Mouse (Mus musculus): ENCODE data around the gene Atrn.

Gene Atrn

DNA sequence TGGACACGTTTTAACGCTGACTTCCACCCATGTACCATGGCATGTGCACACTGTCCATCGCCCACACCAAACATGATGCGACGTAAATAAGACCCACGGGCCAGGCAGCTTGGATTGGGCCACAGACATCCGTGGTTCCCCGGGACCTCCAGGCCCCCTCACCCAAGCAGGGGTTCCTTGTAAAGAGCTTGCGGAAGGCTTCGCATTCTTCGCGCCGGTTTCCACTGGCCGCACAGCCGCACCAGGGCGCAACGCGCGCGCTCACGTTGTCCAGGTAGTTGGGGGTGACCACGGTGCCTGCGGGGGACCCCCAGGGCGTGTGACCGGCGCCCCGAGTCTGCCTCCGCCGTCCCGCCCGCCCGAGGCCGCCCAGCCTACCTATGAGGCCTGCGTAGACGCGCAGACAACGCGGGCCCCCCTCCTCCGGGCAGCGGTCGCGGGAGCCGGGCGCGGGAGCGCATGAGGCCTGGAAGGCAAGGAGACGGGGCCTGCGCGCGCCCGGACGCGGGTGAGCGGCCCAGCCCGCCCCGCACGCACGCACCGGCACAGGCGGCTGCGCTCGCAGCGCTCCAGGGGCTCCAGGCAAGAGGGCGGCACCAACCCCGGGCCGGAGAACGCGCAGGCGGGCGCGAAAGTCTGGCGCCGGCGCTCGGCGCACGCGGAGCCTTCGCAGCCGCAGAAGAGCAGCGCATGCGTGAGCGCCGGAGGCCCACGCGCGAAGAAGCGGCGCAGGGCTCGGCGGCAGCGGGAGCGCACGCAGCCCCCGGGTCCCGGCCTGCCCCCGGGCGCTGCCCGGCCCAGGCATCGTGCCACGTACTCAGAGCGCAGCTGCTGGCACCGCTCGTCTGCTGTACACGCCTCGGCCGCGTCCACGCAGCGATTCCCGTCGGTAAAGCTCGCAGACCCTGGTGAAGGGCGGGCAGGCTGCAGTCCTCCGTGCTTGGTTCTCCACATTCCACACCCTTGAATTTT lies 134.8 kb downstream of the Atrn start:
- DNase-seq (ENCODE audit: low spot score in 2 of 2): no peak

DNA sequence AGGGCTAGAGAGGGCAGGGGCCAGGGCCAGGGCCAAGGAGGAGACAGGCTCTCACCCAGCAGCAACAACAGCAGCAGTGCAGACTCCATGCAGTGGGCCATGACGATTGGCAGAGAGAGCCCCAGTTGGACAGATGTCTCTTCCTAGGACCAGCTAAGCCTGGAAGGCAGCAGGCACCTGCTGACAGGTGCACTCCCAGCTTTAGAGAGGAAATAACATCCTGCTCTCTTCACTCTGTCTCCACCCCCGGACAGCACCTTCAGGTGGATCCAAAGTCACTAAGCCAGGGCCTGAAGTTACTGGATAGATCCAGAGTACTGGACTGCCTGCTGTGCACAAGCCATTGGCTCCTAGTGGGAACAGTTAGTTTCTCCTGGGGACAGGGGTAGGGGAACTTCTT lies 136.7 kb downstream of the Atrn start, which contains the start of gene Gfra4:
Gene Gfra4, minus strand, starts transcription at position 101 of the 400 bp plus-strand sequence.
- DNase-seq (ENCODE audit: low spot score in 2 of 2): no peak

DNA sequence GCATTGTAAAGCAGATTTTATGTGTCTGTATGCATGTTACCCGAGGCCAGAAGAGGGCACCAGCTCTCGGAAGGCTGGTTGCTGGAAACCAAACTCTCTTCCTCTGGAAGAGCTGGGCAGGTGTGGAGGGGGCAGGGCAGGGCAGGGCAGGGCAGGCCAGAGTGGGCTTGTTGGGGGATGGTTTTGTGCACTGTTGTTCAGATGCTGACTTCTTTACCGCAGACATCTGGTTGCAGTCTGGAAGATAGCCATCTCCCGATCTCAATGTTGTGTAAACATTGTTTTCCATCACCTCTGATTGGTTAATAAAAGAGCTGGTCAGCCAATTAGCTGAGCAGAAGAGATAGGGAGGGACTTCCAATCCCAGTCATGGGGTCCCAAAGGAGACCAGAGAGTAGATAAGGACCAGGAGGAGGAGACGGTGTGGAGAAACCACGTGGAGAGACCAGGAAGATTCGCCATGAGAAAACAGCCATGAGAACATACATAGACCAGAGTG lies 138.1 kb downstream of the Atrn start:
- DNase-seq (ENCODE audit: low spot score in 2 of 2): no peak

DNA sequence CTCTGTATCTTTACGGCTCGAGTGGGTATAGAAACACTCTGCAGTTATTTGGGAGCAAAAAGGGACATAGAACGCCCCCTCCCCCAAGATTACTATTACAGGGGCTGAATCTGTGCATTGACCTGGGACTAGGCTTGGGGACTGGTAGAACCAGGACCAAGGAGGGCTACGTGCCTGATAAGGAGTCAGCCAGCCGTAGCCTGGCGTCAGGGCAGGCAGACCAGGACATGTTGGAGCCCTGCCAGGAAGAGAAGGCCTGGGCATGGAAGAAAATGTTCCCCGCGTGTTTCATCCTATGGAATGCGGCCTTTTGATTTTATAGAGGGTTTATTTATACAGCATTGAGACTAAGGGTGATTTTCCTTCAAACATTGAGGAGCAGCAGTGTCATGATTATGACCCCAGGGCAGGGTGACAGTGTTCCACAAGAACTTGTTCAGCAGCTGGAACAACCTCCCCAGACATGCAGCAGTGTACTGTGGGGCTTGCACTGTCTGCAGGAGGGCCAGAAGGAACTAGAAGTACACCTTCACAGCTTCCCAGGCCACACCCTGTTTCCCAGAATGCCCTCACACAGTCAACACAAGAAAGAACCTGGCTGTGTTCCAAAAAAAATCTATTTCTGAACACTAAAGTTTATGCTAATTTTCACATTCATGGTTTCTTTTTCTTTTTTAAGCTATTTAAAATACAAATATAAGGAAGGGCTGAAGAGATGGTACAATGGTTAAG lies 138.9 kb downstream of the Atrn start:
- no peak for DNase-seq (ENCODE audit: low spot score in 2 of 2)

DNA sequence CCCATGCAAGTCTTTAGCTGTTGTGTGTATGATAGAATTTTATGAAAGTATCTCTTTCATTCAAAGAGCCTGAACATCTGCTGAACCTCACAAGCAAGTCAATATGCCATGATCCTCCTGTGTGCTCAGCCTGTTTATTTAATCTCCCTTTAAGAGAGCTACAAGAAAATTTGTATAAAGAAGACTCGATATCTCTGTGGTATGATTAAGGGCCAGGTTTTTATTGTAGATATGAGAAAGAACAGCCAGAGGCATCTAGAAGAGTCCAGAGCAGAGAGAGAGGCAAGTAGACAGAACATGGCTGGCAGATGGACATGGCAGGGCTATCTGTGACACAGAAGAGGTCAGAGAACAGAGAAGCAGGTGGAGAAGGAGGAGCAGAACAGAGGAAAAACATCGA lies 139.7 kb downstream of the Atrn start:
- DNase-seq (ENCODE audit: low spot score in 2 of 2): no peak

DNA sequence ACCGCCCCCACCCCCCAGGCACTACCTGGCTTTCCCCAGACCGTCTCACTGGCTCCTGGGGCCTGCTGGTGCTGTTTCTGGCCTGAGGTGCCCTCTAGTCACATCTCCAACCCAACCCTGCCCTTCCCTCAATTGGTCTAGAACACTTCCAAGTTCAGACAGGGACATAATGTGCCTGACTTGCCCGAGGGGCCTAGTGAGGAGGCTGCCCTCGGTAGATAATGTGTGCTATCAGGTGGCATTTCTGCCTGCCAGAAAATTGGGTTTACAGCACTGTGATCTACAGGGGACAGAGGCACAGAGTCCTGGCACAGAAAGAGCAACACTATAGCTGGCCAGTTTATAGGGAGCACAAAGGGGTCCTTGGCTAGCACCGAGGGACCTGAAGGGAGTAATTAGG lies 145.7 kb downstream of the Atrn start:
- DNase-seq (ENCODE audit: low spot score in 2 of 2): no peak

DNA sequence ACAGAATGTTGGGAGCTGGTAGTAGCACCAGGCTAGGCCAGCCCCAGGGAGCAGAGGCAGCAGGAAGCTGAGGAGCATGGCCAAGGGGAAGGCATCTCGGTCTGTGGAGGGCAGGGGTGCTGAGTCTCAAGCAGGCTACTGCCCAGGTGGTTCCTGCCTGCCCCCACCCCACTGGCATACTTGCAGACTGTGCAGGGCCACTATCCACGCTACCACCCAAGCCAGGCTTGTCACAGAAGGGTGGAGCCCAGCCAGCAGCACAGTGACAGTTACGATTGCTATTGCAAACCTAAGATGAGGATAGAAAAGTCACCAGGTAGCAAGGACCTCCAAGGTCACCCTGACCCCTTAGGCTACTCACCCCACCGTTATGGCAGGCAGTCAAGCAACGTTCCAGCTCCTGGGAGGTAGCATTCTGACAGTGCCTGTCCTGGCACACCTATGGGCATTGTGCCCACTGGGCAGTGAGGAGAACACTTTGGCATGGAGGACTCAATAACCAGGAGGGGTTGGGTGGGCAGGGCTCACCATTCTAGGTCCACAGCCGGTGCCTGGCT lies 146.6 kb downstream of the Atrn start:
- no peak for DNase-seq (ENCODE audit: low spot score in 2 of 2)

DNA sequence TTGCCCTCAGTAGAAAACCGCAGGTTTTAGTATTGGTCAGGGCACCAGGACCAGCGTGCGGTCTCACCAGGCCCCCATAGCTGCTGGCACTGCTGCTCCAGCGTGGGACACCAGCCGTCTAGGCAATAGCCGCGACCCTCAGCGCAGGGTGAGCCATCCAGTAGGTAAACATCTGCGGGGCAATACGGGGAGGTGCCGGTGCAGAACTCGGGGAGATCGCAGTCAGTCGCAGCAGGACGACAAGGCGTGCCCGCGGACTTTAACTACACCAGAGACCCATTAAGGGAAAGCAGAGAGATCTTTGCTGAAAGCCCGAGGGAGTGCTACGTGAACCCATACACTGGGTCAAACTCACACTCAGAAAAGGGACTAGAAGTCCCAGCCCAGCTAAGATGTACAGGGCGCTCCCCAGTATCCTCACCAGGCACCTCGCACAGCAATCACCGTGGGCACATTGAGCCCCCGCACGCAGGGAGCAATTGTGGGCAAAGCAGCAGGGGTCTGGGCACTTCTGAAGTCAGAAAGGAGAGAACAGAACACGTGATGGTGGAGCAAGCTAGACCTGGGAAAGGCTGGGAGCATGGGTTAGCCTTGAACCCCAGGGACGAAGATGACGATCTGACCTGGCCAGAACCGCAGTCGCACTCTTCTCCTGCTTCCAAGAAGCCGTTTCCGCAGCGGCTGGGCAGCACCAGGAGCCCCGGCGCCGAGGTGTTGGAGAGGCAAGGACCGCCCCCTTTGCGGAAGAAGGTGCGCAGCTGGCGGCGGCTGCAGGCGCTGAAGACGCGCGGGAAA lies 147.8 kb downstream of the Atrn start:
- peak in 1 of 2 experiments; percentile 20 for DNase-seq (ENCODE audit: low spot score in 2 of 2)

DNA sequence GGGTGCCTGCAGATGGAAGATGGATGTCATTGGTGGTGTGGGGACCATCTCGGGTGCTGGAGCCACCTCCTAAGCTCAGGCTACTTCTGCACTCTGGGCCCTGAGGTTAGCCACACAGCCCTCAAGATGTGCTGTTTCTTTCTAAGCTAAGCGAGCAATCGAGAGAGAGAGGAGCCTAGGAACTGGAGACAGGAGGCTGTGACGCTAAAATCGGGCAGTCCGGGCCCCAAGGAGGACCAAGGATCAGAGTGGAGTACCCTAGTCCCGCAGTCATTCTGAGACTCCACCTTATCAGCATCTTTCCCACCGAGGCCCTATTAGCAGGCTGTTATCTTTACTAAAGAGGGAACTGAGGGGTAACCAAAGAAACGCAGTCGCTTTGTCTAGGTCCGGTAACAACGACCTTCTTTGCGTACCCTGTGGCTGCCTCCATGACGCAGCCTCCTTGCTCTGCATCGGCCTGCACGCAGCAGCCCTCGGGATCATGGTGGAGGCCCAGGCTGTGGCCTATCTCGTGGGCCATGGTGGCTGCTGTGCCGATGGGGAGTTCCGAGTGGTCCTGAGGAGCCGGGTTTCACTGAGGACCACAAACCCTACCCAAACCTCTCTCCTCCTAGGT lies 148.5 kb downstream of the Atrn start:
- no peak for DNase-seq (ENCODE audit: low spot score in 2 of 2)

DNA sequence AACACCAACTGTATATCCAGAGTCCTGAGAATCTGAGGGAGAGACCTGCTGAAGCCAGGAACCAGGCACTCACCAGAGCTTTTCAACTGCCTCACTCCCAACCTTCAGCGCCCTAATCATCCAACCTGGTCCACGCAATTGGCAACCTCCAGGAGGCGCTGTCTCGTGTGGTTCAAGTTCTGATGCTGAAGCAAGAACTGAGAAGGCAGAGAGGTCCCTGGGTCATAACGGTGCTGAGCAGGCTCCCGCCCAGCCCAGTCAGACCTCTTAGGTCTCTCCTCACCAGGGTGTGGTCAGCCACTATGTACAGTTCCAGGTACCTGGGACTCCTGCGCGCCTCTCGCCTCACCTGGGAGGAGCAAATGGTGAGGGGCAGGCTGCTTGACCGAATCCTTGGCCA lies 149.3 kb downstream of the Atrn start:
- peak; percentile 55 to 72 for DNase-seq (ENCODE audit: low spot score in 2 of 2)

DNA sequence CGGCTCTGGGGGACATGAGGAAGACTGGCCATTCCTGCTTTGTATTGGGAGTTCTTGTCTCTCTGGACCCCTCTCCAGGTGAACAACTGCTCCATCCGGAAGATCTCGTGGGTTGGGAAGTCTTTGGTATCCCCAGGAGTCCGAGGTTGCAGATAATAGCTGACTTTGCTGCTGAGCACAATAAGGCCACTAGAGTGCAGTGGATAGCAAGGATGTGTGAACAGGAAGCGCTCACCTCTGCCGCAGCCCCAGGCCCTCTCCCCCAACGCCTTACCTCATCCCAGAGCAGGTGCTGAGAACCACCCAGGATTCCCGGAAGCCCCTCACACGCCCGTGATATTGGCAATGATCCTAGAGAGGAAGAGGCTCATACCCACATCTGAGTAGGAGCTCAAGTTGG lies 149.9 kb downstream of the Atrn start:
- peak in 1 of 2 experiments; percentile 6 for DNase-seq (ENCODE audit: low spot score in 2 of 2)

DNA sequence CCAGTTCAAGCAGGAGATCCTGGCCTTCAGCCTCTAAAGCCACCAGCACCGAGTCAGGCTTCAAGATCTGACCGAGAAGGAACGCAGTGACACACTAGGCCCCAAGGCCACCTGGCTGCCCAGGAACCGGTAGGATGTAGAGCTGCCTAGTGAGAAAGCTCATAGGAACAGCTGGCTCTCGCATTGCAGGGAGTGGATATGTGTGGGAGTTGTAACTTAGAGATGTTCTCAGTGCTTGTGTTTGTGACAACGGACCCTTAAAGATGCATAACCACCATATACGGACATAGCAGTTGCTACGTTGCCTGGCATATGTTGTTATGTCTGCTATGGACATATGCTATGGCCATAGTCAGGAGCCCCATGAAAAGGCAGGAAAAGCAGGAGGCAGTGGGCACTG lies 152.4 kb downstream of the Atrn start:
- DNase-seq (ENCODE audit: low spot score in 2 of 2): no peak

DNA sequence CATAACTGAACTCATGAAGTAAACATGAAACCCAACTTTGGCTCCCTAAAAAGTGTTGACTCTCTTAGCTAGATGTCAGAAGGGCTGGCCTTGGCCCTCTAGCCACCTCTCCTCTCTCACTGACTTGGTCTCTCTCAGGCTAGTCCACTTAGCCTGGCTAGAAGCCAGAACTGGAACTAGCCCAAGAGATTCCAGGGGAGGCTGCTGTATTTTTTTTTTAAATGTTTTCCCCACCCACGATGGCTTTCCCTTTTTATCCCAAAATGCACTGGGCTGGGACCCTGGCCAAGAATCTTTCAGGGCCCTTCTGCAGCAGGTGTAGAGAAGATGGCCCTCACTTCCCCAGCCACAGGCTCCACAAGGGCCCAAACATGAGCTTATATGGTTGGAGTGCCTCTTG lies 153.1 kb downstream of the Atrn start:
- no peak for DNase-seq (ENCODE audit: low spot score in 2 of 2)

DNA sequence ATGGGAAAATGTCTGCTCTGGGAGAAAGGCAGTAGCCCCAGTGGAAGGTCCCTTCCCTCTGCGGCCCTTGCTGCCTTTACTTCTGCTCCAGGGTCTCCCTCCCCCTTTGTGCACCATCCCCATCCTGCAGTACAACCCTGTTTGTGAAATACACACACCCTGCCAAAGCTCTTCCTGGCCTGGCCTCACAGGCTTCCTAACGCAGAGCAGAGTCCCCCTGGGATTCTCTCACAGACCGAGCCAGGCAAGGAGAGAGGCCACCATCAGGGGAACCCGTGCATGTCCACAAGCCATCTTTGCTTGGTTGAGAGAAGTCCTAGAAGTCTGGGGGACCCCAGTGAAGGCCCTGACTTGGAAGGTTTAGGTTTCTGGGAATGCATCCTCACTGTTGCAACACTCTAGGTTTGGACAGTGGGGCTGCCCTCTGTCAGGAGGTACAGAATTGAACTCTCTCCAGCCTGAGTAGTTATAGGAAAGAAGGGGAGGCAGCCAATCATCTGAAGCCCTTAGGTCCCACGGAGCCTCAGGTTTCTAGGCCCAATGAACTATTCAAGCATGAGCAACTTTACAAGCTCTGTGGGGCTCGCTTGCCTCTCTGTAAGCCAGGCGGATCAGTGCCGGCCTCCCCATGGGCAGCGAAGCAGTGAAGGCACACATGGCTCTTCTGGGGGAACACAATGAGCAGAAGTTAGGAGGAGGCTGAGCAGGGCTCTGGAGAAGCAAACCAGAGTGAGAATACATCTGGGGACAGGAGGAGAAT lies 153.7 kb downstream of the Atrn start:
- DNase-seq (ENCODE audit: low spot score in 2 of 2): no peak

DNA sequence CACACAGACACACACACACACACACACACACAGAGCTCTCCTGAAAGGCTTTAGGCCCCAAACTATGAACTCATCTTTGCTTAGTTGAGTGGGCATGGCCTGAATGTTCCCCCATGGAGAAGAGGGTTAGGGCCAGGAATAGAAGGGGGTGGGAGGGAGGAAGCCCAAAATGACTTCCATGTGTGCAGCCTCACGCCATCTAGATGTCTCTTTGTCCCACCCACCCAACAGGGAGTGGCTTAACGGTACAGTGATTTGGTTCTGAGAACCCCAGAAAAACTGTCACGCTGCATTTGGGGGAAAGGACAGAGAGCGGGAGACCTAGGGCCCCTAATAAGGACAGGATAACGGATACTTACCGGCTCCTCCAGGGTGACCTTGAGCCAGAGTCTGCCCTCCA lies 154.5 kb downstream of the Atrn start:
- no peak for DNase-seq (ENCODE audit: low spot score in 2 of 2)

DNA sequence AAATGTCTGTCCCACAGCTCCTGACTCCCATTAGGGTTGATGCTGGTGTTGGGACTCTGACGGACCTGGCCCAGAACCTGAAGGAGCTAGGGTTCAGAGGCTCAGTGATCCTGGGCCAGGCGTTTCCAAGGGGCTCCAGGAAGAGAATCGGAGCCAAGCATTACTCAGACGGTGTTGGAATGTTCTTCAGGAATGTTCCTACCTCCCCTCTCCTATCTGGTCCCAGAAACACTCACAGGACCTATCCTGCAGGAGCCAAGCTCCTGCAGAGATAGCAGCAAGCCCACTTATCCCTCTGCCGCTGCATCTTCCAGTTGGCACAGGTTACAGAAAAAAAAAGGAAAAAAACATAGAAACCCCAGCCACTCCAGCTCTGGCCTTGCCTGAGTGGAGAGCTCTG lies 155.3 kb downstream of the Atrn start:
- no peak for DNase-seq (ENCODE audit: low spot score in 2 of 2)

DNA sequence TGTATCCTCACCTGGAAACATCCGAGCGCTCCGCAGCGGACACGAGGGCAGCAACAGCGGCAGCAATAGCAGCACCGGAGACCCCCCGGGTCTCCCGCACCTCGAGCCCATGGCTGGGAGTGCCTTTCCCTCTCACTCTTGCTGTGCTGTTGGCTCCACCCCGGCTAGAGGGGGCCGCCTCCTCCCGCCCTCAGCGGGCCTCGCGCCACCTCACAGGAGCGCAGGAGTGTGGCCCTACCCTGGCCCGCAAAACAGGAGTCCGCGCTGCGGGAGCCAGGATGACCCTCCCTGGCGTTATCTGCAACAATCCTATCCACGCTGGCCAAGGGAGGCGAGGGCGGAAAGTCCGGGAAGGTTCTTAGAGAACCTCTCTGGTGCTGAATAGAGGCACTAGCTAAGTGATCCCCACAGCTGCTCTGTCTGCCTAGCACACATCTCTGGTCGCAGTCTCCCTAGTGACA lies 157.1 kb downstream of the Atrn start, which contains the start of gene Adam33:
Gene Adam33, minus strand, starts transcription at position 411 of the 461 bp plus-strand sequence.
- DNase-seq (ENCODE audit: low spot score in 2 of 2): no peak

DNA sequence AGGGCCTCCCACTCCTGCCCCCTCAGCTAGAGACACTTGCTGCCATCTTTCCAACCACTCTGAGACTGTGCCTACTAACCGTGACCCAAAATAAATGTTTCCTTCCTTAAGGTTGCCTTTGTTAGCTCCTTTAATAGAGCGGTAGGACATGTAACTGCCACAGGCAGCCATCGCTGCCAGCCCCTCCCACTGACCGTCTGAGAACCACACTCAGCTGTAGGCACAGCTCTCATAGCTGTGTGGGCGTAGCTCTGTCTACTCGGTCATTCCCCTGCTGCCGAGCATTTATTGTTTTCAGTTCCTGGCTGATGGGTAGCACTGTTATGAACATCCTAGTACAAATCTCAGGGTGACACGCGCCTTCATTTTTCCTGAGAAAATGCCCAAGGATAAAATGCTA lies 160.0 kb downstream of the Atrn start:
- DNase-seq (ENCODE audit: low spot score in 2 of 2): no peak

DNA sequence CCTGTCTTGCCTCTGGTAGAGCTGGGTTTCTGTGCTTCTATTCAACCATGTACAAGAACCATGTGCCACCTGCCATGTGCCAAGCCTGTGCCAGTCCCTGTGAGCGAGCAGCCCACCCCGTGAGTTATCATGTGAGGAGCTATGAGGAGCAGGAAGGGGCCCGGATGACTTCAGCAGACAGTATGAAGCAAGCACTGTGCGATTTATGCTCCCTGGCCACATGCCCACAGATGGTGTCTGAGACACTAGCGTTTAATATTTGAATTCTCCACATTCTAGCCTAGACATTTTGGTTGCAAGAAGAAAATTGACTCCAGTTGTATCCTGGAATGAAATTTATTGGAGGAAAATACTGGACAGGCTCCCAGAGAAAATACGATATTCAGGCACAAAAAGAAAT lies 161.2 kb downstream of the Atrn start:
- DNase-seq (ENCODE audit: low spot score in 2 of 2): no peak

DNA sequence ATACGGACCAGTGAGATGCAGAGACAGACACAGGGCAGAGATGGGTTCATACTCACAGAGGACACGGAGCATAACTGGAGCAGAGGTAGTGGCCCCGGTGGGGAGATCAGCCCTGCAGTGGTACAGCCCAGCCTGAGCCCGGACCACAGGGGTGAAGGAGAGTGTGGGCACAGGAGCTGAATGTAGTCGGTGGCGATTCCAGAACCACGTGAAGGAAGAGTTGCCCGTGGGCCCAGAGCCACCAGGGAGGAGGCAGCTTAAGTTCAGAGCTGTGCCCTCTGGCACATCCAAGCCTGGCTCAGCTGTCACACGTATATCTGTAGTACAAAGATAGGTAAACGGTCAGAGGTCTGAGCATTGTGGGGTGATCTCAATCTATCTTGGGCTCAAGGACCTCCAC lies 166.2 kb downstream of the Atrn start:
- no peak for DNase-seq (ENCODE audit: low spot score in 2 of 2)
